Mouse (Mus musculus) forebrain, postnatal 0 days (tissue): ENCODE data around the gene Cd83. TPM values are rescaled to one million over a fixed set of nuclear protein-coding genes. Genes with fewer than 3 reads are reported as not detected.

Experiments used
- ATAC-seq: fragments of 200-750 bp; cut with Nextera tagmentation; 2 replicates; pipeline ENCODE4 v1.8.0; 2017; ENCODE audit warnings: mild to moderate bottlenecking, moderate library complexity
- DNase-seq: peaks from one replicate; pipeline ENCODE4 v3.0.0-alpha.2; 2015
- H3K27ac ChIP-seq: fragments of 300-500 bp; sonication (generic); 2 replicates; pipeline ENCODE4 v1.5.1; 2014; ENCODE audit warnings: low read depth, mild to moderate bottlenecking, antibody characterized with exemption, low read length, moderate library complexity, mixed read lengths
- H3K27me3 ChIP-seq: fragments of 300-500 bp; sonication (generic); 2 replicates; pipeline ENCODE4 v1.6.1; 2014; ENCODE audit warnings: mild to moderate bottlenecking, low read length, mixed read lengths; ENCODE audit not compliant: insufficient read depth
- H3K36me3 ChIP-seq: fragments of 300-500 bp; sonication (generic); 2 replicates; pipeline ENCODE4 v1.6.1; 2014; ENCODE audit warnings: mild to moderate bottlenecking, moderate library complexity; ENCODE audit not compliant: insufficient read depth
- H3K4me1 ChIP-seq: fragments of 300-500 bp; sonication (generic); 2 replicates; pipeline ENCODE4 v1.6.1; 2014; ENCODE audit warnings: antibody characterized with exemption; ENCODE audit not compliant: insufficient read depth
- H3K4me2 ChIP-seq: fragments of 300-500 bp; sonication (generic); 2 replicates; pipeline ENCODE4 v1.6.1; 2014; ENCODE audit warnings: low read depth, mild to moderate bottlenecking, moderate library complexity
- H3K4me3 ChIP-seq: fragments of 300-500 bp; sonication (generic); 2 replicates; pipeline ENCODE4 v1.5.1; 2014; ENCODE audit warnings: low read depth, low read length, mixed read lengths
- H3K9ac ChIP-seq: fragments of 300-500 bp; sonication (generic); 2 replicates; pipeline ENCODE4 v1.6.1; 2014; ENCODE audit warnings: mild to moderate bottlenecking
- H3K9me3 ChIP-seq: fragments of 300-500 bp; sonication (generic); 2 replicates; pipeline ENCODE4 v1.6.1; 2016; ENCODE audit warnings: low read length
- CTCF ChIP-seq: sonication (generic); IDR thresholded peaks from 2 replicates; pipeline ENCODE4 v1.5.1; 2016; ENCODE audit warnings: antibody characterized with exemption, control low read depth, low read depth
- WGBS: fragments of 180-500 bp; shearing (Covaris S2); extraction: QIAGEN DNeasy Blood & Tissue Kit; methylation state at CpG from one replicate; pipeline ENCODE4 v1.1.7; 2014; 5-methylcytosine and 5-hydroxymethylcytosine counted together
- polyA plus RNA-seq: library from polyadenylated mRNA; unstranded; fragments of >200 nt; fragmentation: Nextera tagmentation; extraction: Ambion mirVana; gene quantifications from 2 replicates; pipeline ENCODE4 v1.2.1, GENCODE M21; 2015
- total RNA-seq: library from RNA; depleted of rRNA; stranded (reverse); fragments of >200 nt; gene quantifications from 2 replicates; pipeline ENCODE4 v1.2.3, GENCODE M21; 2014

The Cd83 gene
- total and polyA plus RNA-seq, 2 experiments from 2014 or later = 21.0 to 22.7 TPM

DNA sequence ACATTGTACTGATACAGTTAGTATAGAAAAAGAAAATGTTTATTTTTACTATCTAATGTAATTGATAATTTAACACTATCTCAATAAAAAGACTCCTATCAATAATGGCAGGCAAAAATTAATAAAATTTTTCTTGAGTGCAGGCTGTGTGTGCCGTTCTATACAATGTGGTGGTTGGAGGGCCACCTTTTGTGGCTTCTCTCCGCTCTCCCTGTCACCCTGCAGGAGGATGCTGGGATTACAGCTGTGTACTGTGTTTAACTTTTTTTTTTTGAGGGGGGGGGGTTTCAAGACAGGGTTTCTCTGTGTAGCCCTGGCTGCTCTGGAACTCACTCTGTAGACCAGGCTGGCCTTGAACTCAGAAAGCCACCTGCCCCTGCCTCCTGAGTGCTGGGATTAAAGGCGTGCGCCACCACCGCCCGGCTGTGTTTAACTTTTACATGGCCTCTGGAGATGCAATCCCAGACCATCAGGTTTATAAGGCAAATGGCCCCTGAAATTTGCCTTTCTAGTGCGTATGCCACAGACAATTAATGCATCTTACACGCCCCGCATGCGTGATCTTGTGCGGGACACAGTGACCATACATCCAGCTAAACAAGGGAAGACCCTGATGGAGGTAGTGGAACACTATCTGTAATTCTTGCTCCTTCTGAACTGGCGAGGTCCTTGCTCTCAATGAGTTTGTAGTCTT lies 21.1 kb upstream of the Cd83 start:
- no peak for TF ChIP-seq CTCF
- H3K9ac ChIP-seq = no peak overlapping the region
- DNase-seq (no peak), ATAC-seq (no peak)
- no peak overlapping the region for H3K4me2 ChIP-seq
- no peak overlapping the region for H3K27ac ChIP-seq
- H3K36me3 ChIP-seq = no peaks in the 10 kb centered on the region
- no peaks in the 10 kb centered on the region for H3K4me1 ChIP-seq
- no peaks in the 10 kb centered on the region for H3K9me3 ChIP-seq
- no peak overlapping the region for H3K4me3 ChIP-seq
- H3K27me3 ChIP-seq = no peaks in the 10 kb centered on the region
- WGBS = 91% methylated on average over 12 of the region's 12 CpGs

DNA sequence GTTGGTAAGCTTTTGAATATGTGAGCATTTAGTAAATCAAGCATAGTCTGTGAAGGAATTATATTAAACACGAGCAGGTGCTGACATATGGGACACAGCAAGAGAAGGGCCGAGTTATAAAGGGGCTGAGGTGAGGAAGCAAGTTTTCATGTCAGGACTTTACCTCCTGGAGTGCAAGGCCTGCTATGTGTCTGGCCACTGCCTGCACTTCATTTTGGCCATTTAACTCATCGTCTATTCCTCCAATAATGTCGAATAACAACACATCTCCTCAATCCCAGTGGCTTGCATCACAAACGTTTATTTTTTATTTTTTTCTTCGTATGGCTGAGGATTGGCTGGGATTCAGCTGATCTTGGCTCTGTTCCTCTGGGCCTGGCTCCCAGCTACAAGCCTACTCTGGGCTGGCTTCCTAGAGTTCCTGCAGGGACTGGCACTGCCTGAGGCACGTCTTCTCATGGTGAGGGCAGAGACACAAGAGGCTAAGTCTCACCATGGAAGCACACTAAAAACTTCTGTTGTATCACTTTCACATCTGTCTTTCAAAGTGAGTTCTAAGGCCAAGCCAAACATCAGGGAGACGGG lies 20.5 kb upstream of the Cd83 start:
- WGBS = 32% methylated on average over 8 of the region's 8 CpGs
- DNase-seq = peak; percentile 88
- Histone ChIP-seq H3K36me3 (no peaks in the 10 kb centered on the region), H3K27me3 (no peaks in the 10 kb centered on the region), H3K4me1 (no peaks in the 10 kb centered on the region), H3K9ac (no peak overlapping the region), H3K4me3 (no peak overlapping the region), H3K9me3 (no peaks in the 10 kb centered on the region), H3K27ac (no peak overlapping the region), H3K4me2 (no peak overlapping the region)
- TF ChIP-seq CTCF = no peak
- ATAC-seq = peak; percentile 83

DNA sequence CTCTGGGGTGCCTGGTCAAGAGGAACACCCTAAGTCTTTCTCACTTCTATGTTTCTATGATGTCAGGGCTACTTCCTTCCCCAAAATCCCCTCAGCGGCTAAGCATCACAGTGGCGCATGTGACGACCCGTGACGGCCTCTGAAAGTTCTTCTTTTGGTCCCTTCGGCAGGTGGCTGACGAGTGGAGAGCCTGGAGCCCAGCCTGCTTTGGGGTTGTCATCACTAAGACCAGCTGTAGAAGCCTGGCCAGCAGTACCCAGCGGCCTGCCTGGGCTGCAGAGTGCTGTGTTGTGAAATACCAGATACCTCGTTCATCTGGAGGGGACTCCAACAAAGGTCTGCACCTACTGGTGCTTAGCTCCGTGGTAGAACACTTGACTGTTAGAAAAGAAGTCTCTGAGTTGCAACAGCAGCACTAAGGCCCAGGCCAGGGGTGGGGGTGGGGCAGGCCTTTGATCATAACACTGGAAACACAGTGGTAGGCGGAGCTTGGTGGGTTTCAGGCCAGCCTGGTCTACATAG lies 19.2 kb upstream of the Cd83 start:
- no peak for DNase-seq
- no peaks in the 10 kb centered on the region for H3K4me1 ChIP-seq
- no peak overlapping the region for H3K9ac ChIP-seq
- ATAC-seq = no peak
- no peaks in the 10 kb centered on the region for H3K27me3 ChIP-seq
- H3K27ac ChIP-seq = no peak overlapping the region
- H3K4me2 ChIP-seq = no peak overlapping the region
- no peaks in the 10 kb centered on the region for H3K9me3 ChIP-seq
- no peaks in the 10 kb centered on the region for H3K36me3 ChIP-seq
- no peak for TF ChIP-seq CTCF
- WGBS = 86% methylated on average over 11 of the region's 11 CpGs
- no peak overlapping the region for H3K4me3 ChIP-seq

DNA sequence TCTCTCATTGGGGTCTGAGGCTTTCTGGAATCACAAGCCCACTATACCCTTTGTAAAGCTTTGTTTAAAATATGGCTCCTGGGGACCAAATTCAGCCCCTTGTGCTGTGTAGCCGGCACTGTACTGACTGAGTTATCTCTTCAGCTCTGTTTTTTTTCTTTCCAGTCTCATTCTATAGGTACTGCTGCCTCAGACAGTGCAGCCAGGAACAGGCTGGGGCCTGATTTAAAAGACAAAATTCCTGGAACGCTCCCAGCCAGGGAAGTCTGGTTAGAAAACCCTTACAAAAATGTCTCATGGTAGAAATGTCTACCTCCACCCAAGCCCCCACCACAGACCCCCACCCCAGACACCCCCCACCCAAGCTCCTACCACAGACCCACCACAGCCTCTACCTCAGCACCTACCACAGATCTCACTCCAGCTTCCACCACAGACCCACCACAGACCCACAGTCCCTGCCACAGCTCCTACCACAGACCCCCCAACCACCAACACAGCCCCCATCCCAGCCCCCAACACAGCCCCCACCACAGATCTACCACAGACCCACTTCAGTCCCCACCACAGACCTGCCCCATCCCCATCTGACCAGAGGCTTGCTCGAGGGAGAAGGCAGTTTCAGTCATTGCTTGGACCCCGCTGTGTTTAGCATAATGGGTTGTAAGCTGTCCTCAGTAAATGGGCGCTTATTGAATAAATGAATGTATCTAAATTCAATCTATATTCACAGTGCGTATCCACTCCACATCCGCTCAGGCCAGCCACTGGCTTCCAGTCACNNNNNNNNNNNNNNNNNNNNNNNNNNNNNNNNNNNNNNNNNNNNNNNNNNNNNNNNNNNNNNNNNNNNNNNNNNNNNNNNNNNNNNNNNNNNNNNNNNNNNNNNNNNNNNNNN lies 17.5 kb upstream of the Cd83 start:
- Histone ChIP-seq H3K36me3 (no peaks in the 10 kb centered on the region), H3K27ac (no peak overlapping the region), H3K9me3 (no peaks in the 10 kb centered on the region), H3K4me1 (no peaks in the 10 kb centered on the region), H3K27me3 (no peaks in the 10 kb centered on the region), H3K4me3 (no peak overlapping the region), H3K9ac (no peak overlapping the region), H3K4me2 (no peak overlapping the region)
- TF ChIP-seq CTCF = no peak
- DNase-seq (no peak), ATAC-seq (peak; percentile 61)
- WGBS = 43% methylated on average over 7 of the region's 7 CpGs

DNA sequence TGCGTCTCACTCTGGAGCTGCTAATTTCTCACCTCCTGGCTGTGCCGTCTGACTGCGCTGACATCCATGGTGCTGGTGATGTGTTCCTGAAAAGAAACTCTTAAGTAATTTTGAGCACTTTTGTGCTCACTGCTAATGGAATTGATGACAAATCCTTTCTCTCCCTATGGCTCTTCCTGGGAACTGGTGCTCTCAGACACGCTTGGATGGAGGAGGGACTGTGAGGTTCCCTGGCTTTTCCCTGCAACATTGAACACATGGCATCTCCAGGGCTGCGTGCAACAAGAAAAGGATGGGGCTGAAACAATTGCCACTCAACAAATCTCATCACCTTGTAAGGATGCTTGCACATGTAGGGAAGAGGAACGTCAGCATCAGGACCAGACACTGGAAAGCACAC lies 11.6 kb upstream of the Cd83 start:
- no peak for TF ChIP-seq CTCF
- H3K9me3 ChIP-seq = no peaks in the 10 kb centered on the region
- no peak overlapping the region for H3K27ac ChIP-seq
- WGBS = 74% methylated on average over 6 of the region's 6 CpGs
- 0 out of 2 replicates have a peak, but pooled peaks cover 6% of the 10 kb centered on the region for H3K4me1 ChIP-seq
- ATAC-seq (peak; percentile 19; the same call in 1 of the 2 replicates), DNase-seq (no peak)
- no peak overlapping the region for H3K4me3 ChIP-seq
- no peaks in the 10 kb centered on the region for H3K27me3 ChIP-seq
- no peak overlapping the region for H3K4me2 ChIP-seq
- no peak overlapping the region for H3K9ac ChIP-seq
- no peaks in the 10 kb centered on the region for H3K36me3 ChIP-seq

DNA sequence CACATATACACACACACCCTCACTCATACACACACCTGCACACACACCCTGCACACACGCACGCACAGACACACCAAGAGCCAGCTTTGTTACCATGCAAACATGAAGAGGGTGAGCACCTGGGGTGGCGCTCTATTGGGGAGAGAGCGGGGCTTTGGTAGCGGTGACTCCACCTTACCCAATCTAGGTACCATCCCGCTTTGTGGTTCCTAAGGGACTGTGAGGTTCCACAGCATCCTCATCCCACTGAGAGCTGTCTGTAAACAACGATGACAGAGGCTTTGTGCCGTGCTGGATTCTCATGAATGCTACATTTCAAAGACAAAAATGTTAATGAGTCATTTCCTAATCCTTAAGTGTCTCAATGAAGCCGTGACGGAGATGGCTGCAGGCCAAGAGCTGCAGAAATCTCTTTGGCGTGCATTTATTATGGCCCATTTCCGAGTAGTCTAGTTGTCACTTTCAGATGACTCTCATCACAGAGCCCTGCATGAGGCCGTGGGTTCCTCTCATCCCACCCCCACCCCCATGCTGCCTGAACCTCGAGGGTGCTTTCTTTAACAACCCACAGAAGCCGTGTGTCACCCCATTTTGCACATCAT lies 10.5 kb upstream of the Cd83 start:
- 27% methylated on average over 15 of the region's 15 CpGs for WGBS
- Histone ChIP-seq H3K4me2 (no peak overlapping the region; the same call in none of the 2 replicates), H3K9ac (no peak overlapping the region)

More for the DNA sequence above, 10.5 kb upstream of the Cd83 start:
- Histone ChIP-seq H3K27ac (no peak overlapping the region), H3K27me3 (no peaks in the 10 kb centered on the region), H3K4me1 (0 out of 2 replicates have a peak, but pooled peaks cover 6% of the 10 kb centered on the region), H3K4me3 (no peak overlapping the region), H3K9me3 (no peaks in the 10 kb centered on the region), H3K36me3 (no peaks in the 10 kb centered on the region)
- DNase-seq (peak; percentile 86), ATAC-seq (peak; percentile 76)
- TF ChIP-seq CTCF = no peak
